Mouse (Mus musculus) NIH3T3 (cell line): ENCODE measurements around the gene Nav3.
"Not testable (repeated sequence)": the region's sequence is repeated elsewhere in the genome, so short reads cannot be mapped to it uniquely, and the experiment has no call there.

Experiments
- DNase-seq: peaks from one replicate; pipeline ENCODE4 v3.0.0-alpha.2; 2012; ENCODE audit warnings: low read depth

The Nav3 gene

DNA sequence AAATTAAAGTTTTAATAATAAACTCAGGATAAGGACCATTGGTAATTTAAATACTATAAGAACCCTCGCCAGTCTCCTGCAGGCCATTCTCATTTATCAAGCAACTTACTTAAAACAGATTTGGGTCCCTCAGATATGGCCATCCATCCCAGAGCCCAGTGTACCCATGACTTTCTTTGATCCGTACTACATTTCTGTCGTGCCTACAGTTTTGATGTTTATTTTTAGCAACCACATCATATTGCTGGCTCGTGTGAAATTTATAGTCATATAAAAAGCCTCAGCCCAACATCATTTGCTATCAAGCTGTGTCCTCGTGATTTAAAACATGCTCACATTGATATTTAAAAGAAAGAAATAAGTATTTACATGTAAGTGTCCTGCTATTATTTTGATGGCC, 394.8 kb downstream of the Nav3 start:
- DNase-seq: no peak

DNA sequence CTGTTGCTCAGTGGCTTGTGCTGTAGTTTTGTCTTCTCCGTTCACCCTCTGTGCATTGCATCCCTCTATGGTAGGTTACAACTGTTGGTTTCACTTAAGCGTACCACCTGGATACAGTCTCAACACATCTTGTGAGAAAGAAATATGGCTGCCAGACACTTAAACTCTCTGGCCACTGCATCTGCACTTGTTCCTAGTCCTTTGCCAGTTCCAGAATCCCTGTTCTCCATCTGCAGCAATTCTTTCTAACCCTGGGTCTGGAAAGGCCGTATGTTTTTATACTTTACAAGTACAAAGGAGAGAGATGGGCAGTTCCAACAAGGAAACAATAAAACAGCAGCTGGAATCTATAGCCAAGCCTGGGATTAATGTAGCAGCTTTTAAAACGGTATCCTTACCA, 418.5 kb downstream of the Nav3 start:
- no peak for DNase-seq

DNA sequence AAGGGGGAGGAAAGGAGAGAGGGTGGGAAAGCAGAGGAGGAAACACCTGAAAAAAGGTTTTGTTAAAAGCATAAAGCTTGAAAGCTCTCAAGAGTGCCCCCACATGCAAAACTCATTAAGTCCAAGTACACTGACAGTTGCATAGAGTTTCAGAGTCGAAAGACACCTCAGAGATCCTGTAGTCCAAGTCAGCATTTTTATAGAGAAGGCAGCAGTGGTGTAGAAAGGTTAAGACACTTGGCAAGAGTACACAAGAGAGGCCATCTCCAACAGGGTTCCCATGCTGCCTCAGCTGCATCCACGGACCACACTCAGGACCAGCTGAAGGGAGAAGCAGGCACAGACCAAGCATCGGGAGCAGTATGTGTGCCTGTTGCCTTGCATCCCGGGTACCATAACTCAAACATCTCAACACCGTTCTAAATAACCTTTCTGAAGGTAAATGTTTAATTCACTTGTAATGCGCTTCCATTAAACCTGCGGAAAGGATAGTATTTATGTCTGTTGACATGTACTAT, 421.4 kb downstream of the Nav3 start:
- DNase-seq: no peak

DNA sequence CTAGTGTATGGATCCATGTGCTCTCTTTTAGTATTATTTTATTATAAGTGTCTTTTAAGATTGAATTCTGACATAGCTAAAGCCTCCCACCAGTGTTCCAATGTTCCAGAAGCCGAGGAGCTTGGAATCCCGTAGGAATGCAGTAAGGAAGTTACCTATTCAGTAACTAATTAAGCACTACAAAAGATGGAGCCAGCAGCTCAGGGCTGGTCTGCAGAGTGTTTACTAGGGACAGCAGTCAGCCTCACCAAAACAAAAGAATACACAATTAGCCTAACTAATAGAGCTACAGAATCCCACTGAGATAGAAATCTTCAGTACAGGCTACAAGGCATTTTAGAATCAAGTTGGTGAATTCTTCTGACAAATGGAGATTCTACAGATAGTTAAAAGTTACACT, 431.1 kb downstream of the Nav3 start:
- DNase-seq: not testable (repeated sequence)

DNA sequence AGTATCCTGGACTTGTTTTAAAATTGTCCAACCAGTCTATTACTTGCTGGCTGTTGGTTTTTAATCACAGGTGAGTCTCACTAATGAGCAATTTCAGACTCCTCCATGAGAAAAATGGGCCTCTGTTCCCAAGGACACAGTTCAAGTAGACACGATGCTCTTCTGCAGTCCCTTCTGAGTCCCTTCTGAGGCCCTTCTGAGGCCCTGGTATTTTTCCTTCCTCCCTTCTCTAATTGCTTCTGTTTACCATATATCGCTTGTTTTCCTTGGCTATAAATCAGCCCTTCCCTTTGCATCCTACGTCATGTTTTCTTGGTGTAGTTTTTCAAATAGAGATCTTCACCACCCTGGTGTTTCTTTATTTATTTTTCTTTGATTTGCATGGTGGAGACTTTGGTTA, 433.9 kb downstream of the Nav3 start:
- no peak for DNase-seq

DNA sequence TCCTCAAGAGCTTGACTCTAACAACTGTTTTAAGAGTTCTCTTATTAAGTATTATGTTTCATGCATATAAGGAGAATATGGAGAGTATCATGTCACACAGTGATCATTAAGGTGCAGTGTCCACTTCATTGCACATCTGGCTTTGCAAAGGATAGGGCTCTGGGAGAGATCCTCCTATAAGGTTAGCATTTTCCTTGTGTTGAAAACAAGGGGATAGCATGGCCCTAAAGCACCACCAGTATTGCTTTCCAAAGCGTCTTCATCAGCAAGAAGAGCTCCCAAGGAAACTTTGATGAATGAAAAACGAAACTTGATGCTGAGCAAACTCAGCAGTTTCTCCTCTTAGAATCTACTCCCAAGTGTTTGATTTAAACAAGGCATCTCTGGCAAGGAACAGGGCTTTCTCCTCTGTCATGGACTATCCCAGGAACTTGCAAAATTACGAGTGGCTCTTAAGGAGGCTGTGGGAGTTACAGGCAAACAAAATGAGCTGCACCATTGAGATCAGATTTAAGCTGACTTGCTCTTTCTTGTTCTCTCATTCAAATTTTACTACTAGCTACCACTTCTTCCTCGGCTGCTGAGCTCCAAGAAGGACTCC, 436.6 kb downstream of the Nav3 start:
- no peak for DNase-seq

DNA sequence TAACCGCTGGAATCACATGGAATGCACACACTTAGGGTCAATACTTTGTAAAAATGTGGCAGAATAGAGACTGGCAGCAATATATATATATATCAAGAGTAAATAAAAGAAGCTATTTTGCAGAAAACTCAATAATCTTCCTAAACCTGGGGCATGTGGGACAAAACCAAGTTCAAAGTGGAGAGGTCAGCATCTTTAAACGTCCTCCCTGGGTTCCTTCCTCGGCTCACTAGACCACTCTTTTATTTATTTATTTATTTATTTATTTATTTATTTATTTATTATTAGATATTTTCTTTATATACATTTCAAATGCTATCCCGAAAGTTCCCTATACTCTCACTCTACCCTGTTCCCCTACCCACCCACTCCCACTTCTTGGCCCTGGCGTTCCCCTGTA, 454.7 kb downstream of the Nav3 start:
- DNase-seq: not testable (repeated sequence)

DNA sequence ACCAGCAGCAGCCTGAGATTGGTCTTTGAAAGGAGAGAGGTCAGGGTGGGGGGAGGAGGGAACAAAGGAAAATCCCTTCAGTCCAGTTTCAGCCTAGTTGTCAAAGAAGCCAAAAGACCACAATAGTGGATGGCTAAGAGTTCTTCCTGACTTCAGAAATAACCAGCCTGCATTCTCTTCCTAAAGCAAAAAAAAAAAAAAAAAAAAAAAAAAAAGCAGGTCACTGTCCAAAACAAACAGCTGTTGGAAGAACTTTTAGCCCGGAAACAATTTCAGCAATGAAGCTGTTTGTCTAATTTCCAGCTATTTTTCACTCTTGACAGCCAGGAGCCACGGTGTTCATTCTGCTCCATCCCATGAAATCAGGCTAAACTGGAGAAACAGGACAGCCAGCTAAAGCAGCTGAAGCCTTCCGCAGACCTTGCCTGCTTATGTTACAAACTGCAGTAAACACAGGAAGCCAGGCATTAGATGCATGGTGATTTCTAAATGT, 455.2 kb downstream of the Nav3 start:
- no peak for DNase-seq

DNA sequence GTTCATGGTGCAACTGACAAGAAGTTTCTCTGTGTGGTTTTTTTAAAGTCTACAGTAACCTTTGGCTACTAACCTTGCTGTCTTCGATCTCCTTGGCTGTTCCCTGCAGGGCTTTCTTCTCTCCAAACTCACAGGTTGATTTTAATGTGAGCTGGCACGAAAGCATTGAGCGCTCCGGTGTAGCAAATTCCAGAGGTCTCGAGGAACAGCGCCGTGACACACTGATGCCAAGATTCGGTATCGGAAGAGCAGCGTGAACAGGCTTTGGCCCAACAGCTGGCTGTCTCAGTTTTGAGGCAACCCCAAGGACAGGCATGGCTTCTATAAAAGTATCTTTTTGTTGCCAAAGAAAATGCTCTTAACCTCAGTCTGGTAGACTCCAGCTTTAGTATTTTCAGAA, 456.1 kb downstream of the Nav3 start:
- DNase-seq: no peak

DNA sequence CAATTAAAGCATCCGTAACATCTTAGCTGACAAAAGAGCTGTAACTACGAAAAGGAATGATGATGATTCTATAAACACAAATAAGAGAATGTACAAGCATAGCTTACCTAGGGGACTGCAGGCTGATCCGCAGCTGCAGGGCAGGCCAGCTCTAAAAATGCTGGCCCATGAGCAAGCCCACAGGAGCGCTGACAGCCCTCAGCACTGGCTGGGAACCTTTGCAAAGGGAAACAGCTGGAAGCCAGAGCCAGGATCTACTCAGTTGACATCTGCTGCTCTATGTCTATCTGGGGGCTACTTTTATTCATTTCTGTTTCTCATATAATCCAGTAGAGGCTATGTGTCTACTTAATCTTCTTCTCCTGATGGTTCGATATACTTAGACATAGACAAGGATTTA, 461.7 kb downstream of the Nav3 start:
- DNase-seq: no peak

DNA sequence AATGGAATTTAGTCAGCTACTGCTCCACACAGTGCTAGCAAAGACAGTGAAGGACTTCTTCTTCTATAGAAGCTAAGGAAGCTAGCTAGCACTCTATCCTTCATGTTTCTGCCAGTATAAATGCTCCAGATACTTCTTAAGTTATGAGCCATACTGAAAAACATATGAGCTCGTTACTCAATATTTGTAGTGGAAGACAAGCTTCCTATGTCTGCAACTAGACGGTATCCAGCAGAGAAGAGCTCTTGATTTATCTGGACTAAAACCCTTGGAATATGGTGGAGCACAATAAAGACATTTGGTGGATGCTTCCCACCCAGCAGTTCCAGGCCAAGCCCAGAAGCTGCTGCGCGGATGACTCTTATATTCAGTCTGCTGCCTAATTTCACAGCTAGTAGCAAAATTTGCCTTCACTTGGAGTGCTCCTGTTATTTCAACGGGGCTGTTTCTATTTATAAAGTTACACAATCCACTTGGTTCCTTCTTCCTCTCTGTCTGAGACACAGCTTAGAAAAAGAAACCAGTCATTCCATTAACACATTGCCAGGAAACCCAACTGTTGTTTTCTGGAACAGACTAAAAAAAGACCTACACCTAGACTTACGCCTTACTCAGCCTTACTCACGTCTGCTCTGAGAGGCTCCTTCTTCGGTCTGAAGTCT, 470.0 kb downstream of the Nav3 start:
- DNase-seq: no peak

DNA sequence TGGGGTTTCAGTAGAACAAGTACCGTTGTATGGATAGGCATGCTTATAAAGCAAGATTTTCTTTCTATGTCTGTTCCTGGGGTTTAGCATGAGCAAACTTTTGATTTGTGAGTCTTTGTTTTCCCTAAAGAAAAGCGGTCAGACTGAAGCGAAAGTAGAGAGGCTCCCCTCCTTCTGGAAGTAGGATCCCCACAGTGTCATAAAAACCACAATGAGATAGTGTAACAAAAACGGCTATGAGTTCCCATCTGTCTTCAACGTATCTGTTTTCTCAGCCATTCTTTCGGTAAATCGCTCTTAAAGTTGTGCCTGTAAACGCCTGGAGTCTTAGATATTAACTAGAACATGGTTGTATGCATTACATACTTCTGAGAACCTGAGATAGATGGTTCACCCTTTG, 479.7 kb downstream of the Nav3 start:
- no peak for DNase-seq

DNA sequence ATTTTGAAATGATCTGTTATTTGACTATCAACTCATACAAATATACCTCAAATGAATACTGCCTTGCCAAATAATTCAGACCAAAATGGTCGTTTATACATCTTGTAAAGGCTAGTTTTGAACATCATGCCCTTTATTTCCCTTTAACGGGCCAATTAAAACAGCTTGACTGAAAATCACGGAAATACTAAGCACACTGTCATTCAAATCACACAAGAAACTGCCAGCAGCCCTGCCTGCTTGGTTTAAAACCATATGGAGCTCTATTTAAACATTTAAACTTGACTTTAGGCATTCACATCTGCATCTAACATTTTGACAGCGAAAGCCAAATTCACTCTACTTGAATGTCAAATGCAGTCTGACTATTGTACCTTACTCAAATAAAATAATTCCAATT, 481.8 kb downstream of the Nav3 start:
- no peak for DNase-seq

DNA sequence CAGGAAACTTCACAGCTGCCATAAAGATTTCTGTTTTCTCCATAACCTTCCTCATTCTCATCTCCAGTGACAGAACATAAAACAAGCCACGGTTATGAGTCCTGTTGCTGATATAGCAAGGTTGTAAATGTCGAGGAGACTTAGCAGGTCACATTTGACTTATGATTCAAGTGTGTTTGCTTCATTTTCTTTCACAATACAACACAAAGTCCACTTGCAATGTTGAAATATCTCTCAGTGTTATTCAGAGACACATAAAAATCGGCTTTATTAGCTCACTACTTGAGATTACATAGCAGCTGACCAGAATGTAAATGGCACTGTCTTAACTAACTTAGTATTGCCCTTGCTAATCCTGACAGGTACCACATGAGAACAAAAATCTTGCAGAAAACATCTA, 482.5 kb downstream of the Nav3 start:
- no peak for DNase-seq

DNA sequence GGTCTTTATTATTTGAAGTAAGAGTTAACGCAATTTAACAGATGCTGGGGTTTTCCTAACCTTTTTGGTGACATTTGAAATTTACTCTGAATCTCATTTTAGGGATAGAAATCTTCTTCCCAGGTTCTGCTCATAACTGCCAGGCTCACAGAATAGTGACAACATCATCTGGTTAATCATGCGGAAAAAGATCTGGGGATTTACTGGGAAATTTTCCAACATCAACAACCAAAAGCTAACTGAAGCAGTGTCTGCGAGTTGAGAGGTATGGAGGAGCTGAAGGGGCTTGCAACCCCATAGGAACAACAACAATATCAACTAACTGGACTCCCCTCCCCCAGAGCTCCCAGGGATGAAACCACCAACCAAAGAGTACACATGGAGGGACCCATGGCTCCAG, 505.7 kb downstream of the Nav3 start:
- DNase-seq: no peak

DNA sequence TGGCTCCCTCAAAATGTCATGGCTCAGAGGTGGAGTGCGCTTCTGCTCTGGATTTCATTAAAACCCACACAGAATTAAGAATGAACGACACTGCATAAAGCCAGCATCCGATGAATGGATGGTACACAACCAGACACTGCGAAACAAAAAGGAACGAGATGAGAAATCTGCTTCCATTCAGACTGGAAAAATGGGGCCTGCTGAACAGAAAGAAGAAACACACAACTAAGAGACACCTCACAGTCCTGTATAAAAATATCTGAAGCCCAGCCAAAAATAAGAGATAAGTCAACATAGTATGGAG, 526.7 kb downstream of the Nav3 start:
- no peak for DNase-seq

DNA sequence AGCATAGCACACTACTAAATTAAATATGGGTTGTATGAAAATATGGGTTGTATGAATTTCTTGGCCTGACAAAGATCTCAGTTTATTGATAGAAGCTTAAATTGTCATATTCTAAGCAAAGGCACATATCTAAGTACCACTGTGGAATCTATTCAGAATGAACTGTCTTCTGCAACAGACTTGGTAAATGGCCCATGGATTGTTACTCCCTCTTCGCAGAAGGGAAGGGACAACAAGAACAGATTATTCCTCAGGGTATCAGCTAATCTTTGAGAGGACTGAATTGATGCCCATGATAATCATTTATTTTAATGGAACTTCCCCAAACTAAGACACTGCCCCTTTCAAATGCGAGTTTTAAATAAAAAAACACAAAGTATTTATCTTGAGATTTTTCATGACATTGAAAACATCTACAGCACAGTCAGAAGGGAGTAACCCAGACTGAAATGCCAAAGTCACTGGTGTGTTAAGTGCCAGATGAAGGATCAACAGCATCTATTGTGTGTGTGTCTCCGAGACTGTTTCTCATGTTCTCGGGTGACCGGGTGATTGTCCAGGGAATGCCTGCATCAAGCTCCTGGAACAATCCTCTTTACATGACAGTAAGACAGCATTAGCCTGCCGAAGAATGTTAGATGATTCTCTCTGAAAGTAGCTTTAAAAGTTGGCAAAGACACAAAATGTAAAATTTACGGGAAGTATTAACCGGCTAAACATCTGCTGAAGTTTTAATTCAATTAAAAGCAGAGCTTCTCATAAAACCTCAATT, 527.3 kb downstream of the Nav3 start:
- no peak for DNase-seq

DNA sequence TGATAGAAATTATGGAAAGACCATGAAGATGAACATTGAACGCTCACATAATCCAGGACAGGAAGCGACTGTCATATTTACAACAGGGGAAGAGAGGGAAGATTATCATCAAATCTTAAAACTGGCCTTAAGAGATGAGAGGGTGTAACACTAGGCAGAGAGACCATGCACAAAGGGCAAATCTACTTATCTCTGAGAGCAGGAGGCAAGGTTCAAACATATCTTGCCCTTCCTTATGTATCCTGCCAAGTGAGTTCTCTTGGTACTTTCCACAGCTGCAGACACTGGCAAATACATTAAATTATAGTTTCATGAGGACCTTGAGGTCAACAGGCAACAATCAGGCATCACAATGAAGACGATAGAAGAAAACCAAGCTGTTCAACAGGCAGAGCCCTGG, 529.9 kb downstream of the Nav3 start:
- DNase-seq: no peak

DNA sequence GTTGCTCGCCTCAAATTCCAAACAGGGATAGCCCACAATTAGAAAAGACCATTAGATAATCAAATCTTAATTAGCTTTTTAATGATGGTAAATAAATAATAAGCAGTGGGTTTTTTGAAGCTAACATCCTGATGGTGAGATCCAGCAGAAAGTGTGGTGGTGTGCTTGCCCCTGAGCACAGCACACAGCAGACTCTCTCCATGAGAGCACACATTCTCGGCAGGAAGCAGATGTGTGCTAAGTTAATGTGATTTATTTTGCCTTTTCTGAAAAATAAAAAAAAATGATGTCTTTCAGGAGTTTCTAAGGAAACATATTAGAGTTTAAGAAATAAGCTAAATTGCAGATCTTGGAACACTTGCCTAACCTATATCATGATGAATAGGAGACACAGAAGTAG, 531.9 kb downstream of the Nav3 start:
- DNase-seq: no peak

DNA sequence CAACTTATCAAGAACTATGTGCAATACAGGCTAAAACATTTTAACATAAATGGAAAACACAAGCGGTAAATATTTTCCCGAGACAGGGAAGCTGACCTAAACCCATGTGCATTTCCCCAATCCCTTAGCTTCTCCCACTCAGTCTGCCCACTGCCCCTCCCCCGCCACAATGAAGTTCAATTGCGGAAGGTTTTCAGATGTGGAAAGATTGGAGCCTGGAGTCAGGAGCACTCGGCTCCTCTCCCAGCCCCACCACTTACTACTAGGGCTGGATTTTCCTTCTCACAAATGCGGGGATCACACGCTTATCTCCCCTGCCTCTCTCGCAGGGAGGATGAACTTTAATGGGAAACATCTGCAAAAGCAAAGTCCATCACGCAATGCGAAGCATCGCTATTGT, 534.6 kb downstream of the Nav3 start:
- peak; percentile 22 for DNase-seq

DNA sequence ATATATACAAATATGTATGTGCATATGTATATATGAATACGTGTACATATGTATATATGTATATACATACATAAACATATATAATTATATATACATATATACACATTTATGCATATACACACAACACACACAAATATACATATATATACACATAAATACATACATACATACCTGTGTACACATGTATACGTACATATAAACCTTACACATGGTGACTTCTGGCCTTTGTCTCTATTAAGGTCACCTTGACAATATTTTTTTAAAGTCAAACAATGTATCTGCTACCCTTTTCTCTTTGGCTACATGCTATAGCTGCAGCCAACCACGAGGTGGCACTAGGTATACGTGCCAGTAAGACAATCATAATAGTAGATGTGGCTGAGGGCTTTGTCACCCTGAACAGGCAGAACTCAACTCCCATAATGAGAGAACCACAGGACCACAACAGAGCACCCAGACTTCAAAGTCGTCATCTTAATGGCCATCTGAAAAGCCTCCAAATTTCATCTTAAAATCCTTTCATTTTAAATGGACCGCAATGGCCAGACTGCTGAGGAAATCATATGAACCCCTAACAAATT, 535.3 kb downstream of the Nav3 start:
- DNase-seq: peak; percentile 83

DNA sequence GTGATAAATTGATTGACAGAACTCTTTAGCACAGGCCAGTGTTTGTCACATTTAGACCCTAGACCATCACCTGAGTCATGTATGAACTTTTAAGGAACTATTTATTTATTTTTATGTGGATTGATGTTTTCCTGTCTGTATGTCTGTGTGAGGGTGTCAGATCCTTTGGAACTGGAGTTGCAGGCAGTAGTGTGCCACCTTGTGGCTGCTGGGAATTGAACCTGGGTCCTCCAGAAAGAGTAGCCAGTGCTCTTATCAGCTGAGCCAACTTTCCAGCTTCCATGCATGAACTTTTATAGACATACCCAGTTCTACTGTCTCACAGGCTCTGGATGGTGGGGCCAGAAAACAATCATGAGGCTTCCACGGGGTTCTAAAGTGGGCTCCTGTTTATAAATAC, 536.5 kb downstream of the Nav3 start:
- peak; percentile 63 for DNase-seq

DNA sequence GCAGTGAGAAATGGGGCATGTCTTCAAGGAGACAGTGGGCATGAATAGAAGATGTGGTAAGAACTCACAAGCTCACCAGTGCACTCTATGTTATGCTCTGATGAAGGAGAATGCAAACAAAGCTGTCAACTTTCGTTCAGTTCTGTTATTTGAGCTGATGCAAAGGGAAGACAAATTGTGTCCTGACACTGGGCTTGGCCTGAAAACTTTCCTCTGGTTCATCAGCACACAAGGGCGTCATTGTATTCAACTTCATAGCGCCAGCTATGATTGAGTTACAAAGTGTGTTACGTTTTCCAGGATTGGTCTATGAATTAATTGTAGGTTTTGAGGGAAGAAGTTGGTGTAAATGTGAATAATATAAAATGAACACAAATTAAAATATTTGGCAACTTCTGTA, 548.8 kb downstream of the Nav3 start:
- no peak for DNase-seq
